Mouse (Mus musculus): Measurements from ENCODE around the gene Rtbdn.

Gene Rtbdn

GRCm38 (mm10) chr8:84980622-84981358 lies 34.0 kb downstream of the Rtbdn start:
- DNase-seq (ENCODE audit: low spot score) = peak; percentile 36

- no peak for DNase-seq (ENCODE audit: low spot score)
Observed at GRCm38 (mm10) chr8:84981644-84982498, 35.1 kb downstream of the Rtbdn start.

- peak; percentile 23 for DNase-seq (ENCODE audit: low spot score)
Observed at GRCm38 (mm10) chr8:84982499-84983011, 35.8 kb downstream of the Rtbdn start.

- DNase-seq (ENCODE audit: low spot score) = no peak
Observed at GRCm38 (mm10) chr8:84984294-84985048, 37.7 kb downstream of the Rtbdn start.

- DNase-seq (ENCODE audit: low spot score) = peak; percentile 55
Observed at GRCm38 (mm10) chr8:84985049-84985683, 38.4 kb downstream of the Rtbdn start.

GRCm38 (mm10) chr8:84985684-84986378 lies 39.0 kb downstream of the Rtbdn start:
- DNase-seq (ENCODE audit: low spot score) = peak; percentile 98

- no peak for DNase-seq (ENCODE audit: low spot score)
Observed at GRCm38 (mm10) chr8:84986379-84986945, 39.7 kb downstream of the Rtbdn start.

GRCm38 (mm10) chr8:84987388-84987787 lies 40.6 kb downstream of the Rtbdn start:
- DNase-seq (ENCODE audit: low spot score) = no peak

- DNase-seq (ENCODE audit: low spot score) = no peak
Observed at GRCm38 (mm10) chr8:84987903-84988302, 41.1 kb downstream of the Rtbdn start.

- DNase-seq (ENCODE audit: low spot score) = no peak
Observed at GRCm38 (mm10) chr8:84989311-84989731, 42.5 kb downstream of the Rtbdn start.

GRCm38 (mm10) chr8:84989810-84990209 lies 43.0 kb downstream of the Rtbdn start:
- peak; percentile 87 for DNase-seq (ENCODE audit: low spot score)

GRCm38 (mm10) chr8:84990349-84990748 lies 43.6 kb downstream of the Rtbdn start, which contains the start of gene Hook2:
TSS of gene Hook2 (plus strand) at chr8:84990603.
- DNase-seq (ENCODE audit: low spot score) = peak; percentile 97

- peak; percentile 37 for DNase-seq (ENCODE audit: low spot score)
Observed at GRCm38 (mm10) chr8:84990836-84991235, 44.0 kb downstream of the Rtbdn start.

GRCm38 (mm10) chr8:84994375-84994774 lies 47.6 kb downstream of the Rtbdn start:
- DNase-seq (ENCODE audit: low spot score) = no peak

- no peak for DNase-seq (ENCODE audit: low spot score)
Observed at GRCm38 (mm10) chr8:84995680-84996079, 48.9 kb downstream of the Rtbdn start.

- DNase-seq (ENCODE audit: low spot score) = no peak
Observed at GRCm38 (mm10) chr8:84996978-84997377, 50.2 kb downstream of the Rtbdn start.

- peak; percentile 90 for DNase-seq (ENCODE audit: low spot score)
Observed at GRCm38 (mm10) chr8:84997649-84998295, 51.0 kb downstream of the Rtbdn start.
